Mouse (Mus musculus): ENCODE data around the gene Apobec2. TPM values are rescaled to one million over a fixed set of nuclear protein-coding genes. Genes with fewer than 3 reads are reported as not detected.
"Not testable (repeated sequence)": the region's sequence is repeated elsewhere in the genome, so short reads cannot be mapped to it uniquely, and the experiment has no call there.

Gene Apobec2
- 0.08 and 0.21 TPM in 2 replicates for polyA plus RNA-seq (2012; rRNA removed)

GRCm38 (mm10) chr17:48432158-48432980 lies at the start of gene Apobec2:
Gene Apobec2, minus strand, starts transcription at chr17:48432930.
- no peak for DNase-seq (ENCODE audit: extremely low spot score in 1 of 2, low spot score in 1 of 2)

GRCm38 (mm10) chr17:48479952-48480351 lies 47.2 kb upstream of the Apobec2 start:
- DNase-seq (ENCODE audit: extremely low spot score in 1 of 2, low spot score in 1 of 2): no peak

GRCm38 (mm10) chr17:48475444-48475843 lies 42.7 kb upstream of the Apobec2 start:
- DNase-seq (ENCODE audit: extremely low spot score in 1 of 2, low spot score in 1 of 2): no peak

GRCm38 (mm10) chr17:48474282-48474681 lies 41.6 kb upstream of the Apobec2 start:
- DNase-seq (ENCODE audit: extremely low spot score in 1 of 2, low spot score in 1 of 2): not testable (repeated sequence)

- peak; percentile 60 to 95 for DNase-seq (ENCODE audit: extremely low spot score in 1 of 2, low spot score in 1 of 2)
Measured at GRCm38 (mm10) chr17:48467395-48468231, 34.9 kb upstream of the Apobec2 start.

- no peak for DNase-seq (ENCODE audit: extremely low spot score in 1 of 2, low spot score in 1 of 2)
Measured at GRCm38 (mm10) chr17:48466769-48467394, 34.2 kb upstream of the Apobec2 start.

- DNase-seq (ENCODE audit: extremely low spot score in 1 of 2, low spot score in 1 of 2): no peak
Measured at GRCm38 (mm10) chr17:48463391-48463790, 30.7 kb upstream of the Apobec2 start.

- DNase-seq (ENCODE audit: extremely low spot score in 1 of 2, low spot score in 1 of 2): no peak
Measured at GRCm38 (mm10) chr17:48462096-48462495, 29.4 kb upstream of the Apobec2 start.

GRCm38 (mm10) chr17:48457971-48458653 lies 25.4 kb upstream of the Apobec2 start:
- no peak for DNase-seq (ENCODE audit: extremely low spot score in 1 of 2, low spot score in 1 of 2)

GRCm38 (mm10) chr17:48455955-48456354 lies 23.2 kb upstream of the Apobec2 start:
- no peak for DNase-seq (ENCODE audit: extremely low spot score in 1 of 2, low spot score in 1 of 2)

GRCm38 (mm10) chr17:48454688-48455087 lies 22.0 kb upstream of the Apobec2 start, which contains the start of gene Unc5cl:
Gene Unc5cl, plus strand, starts transcription at chr17:48454901.
- DNase-seq (ENCODE audit: extremely low spot score in 1 of 2, low spot score in 1 of 2): no peak

GRCm38 (mm10) chr17:48454190-48454589 lies 21.5 kb upstream of the Apobec2 start:
- no peak for DNase-seq (ENCODE audit: extremely low spot score in 1 of 2, low spot score in 1 of 2)

- no peak for DNase-seq (ENCODE audit: extremely low spot score in 1 of 2, low spot score in 1 of 2)
Measured at GRCm38 (mm10) chr17:48453489-48453888, 20.8 kb upstream of the Apobec2 start.

GRCm38 (mm10) chr17:48451753-48452444 lies 19.2 kb upstream of the Apobec2 start:
- DNase-seq (ENCODE audit: extremely low spot score in 1 of 2, low spot score in 1 of 2): no peak

- DNase-seq (ENCODE audit: extremely low spot score in 1 of 2, low spot score in 1 of 2): no peak
Measured at GRCm38 (mm10) chr17:48451353-48451675, 18.6 kb upstream of the Apobec2 start, which contains the start of gene Tspo2. Gene Tspo2, minus strand, starts transcription at chr17:48451522.

- DNase-seq (ENCODE audit: extremely low spot score in 1 of 2, low spot score in 1 of 2): no peak
Measured at GRCm38 (mm10) chr17:48450666-48451352, 18.1 kb upstream of the Apobec2 start.

- DNase-seq (ENCODE audit: extremely low spot score in 1 of 2, low spot score in 1 of 2): no peak
Measured at GRCm38 (mm10) chr17:48447675-48448074, 14.9 kb upstream of the Apobec2 start.

- no peak for DNase-seq (ENCODE audit: extremely low spot score in 1 of 2, low spot score in 1 of 2)
Measured at GRCm38 (mm10) chr17:48443542-48444145, 10.9 kb upstream of the Apobec2 start.
